Mouse (Mus musculus) myocyte (in vitro differentiated cells): ENCODE measurements around the gene Zfpm1. TPM values are rescaled to one million over a fixed set of nuclear protein-coding genes. Genes with fewer than 3 reads are reported as not detected.
A peak's percentile ranks its signal among the peaks of the same experiment; 100 is the strongest.

ENCODE experiments used
- H3K27me3 ChIP-seq: one replicate; pipeline ENCODE4 v1.6.1; 2011; ENCODE audit not compliant: control insufficient read depth, insufficient read depth, insufficient read length
- H3K36me3 ChIP-seq: one replicate; pipeline ENCODE4 v1.6.1; 2011; ENCODE audit not compliant: control insufficient read depth, insufficient read depth
- H3K4me2 ChIP-seq: one replicate; pipeline ENCODE4 v1.6.1; 2011; ENCODE audit warnings: low read depth, control low read depth
- H3K4me3 ChIP-seq: one replicate; pipeline ENCODE4 v1.5.1; 2011; ENCODE audit warnings: mild to moderate bottlenecking, control low read depth, moderate library complexity
- H3K79me2 ChIP-seq: one replicate; pipeline ENCODE4 v1.6.1; 2011; ENCODE audit not compliant: control insufficient read depth, insufficient read depth
- H3ac ChIP-seq: one replicate; pipeline ENCODE4 v1.6.1; 2011; ENCODE audit not compliant: control insufficient read depth, insufficient read length
- CEBPB ChIP-seq: IDR thresholded peaks from 2 replicates; pipeline ENCODE4 v1.6.1; 2011; ENCODE audit warnings: mild to moderate bottlenecking, moderate library complexity; ENCODE audit not compliant: poor library complexity, insufficient read depth, severe bottlenecking
- E2F4 ChIP-seq: IDR thresholded peaks from one replicate; pipeline ENCODE4 v1.6.1; 2011; ENCODE audit warnings: mild to moderate bottlenecking, control low read depth, moderate library complexity; ENCODE audit not compliant: insufficient read depth
- MAX ChIP-seq: IDR thresholded peaks from one replicate; pipeline ENCODE4 v1.6.1; 2011; ENCODE audit warnings: low read depth, mild to moderate bottlenecking, control low read depth
- MYOD1 ChIP-seq, 3 experiments: IDR thresholded peaks; one replicate each; pipeline ENCODE4 v1.6.1; 2011; ENCODE audit warnings: control low read depth in 2 of 3, low read depth in 2 of 3, mild to moderate bottlenecking in 2 of 3, moderate library complexity in 1 of 3; ENCODE audit not compliant: insufficient read length in 2 of 3, control insufficient read depth in 1 of 3
- MYOG ChIP-seq, 3 experiments: IDR thresholded peaks; one replicate each; pipeline ENCODE4 v1.6.1; 2011; ENCODE audit warnings: control low read depth in 2 of 3, low read depth in 2 of 3, mild to moderate bottlenecking in 2 of 3; ENCODE audit not compliant: insufficient read length in 2 of 3, control insufficient read depth in 1 of 3, insufficient read depth in 1 of 3
- POLR2A ChIP-seq: IDR thresholded peaks from one replicate; pipeline ENCODE4 v1.6.1; 2011; ENCODE audit warnings: low read depth, mild to moderate bottlenecking, control low read depth, moderate library complexity; ENCODE audit not compliant: insufficient read length
- POLR2AphosphoS2 ChIP-seq: IDR thresholded peaks from one replicate; pipeline ENCODE4 v1.6.1; 2011; ENCODE audit warnings: low read depth, control low read depth; ENCODE audit not compliant: insufficient read length
- REST ChIP-seq: IDR thresholded peaks from one replicate; pipeline ENCODE4 v1.6.1; 2011; ENCODE audit warnings: mild to moderate bottlenecking, control low read depth, moderate library complexity; ENCODE audit not compliant: insufficient read depth, insufficient read length
- SRF ChIP-seq: IDR thresholded peaks from one replicate; pipeline ENCODE4 v1.6.1; 2011; ENCODE audit warnings: low read depth; ENCODE audit not compliant: control insufficient read depth, insufficient read length
- TCF12 ChIP-seq: IDR thresholded peaks from one replicate; pipeline ENCODE4 v1.6.1; 2011; ENCODE audit warnings: mild to moderate bottlenecking, control low read depth; ENCODE audit not compliant: poor library complexity, insufficient read depth, severe bottlenecking
- TCF3 ChIP-seq: IDR thresholded peaks from one replicate; pipeline ENCODE4 v1.6.1; 2011; ENCODE audit warnings: low read depth, control low read depth; ENCODE audit not compliant: insufficient read length
- USF1 ChIP-seq: IDR thresholded peaks from one replicate; pipeline ENCODE4 v1.6.1; 2011; ENCODE audit warnings: low read depth, mild to moderate bottlenecking, control low read depth, moderate library complexity
- polyA plus RNA-seq: library from polyadenylated mRNA; unstranded; fragments of >200 nt; fragmentation: generic; extraction: Trizol; gene quantifications from one replicate; pipeline ENCODE4 v1.2.1, GENCODE M21; 2012; ENCODE audit warnings: missing spikeins

Zfpm1 gene
- polyA plus RNA-seq, 1 experiment: 22.6 TPM

GRCm38 (mm10) chr8:122240241-122241026, 41.5 kb upstream of the Zfpm1 start:
- Histone ChIP-seq H3ac (no peak overlapping the region), H3K4me2 (no peak overlapping the region), H3K27me3 (no peaks in the 10 kb centered on the region), H3K4me3 (no peak overlapping the region), H3K79me2 (peaks cover 70% of the 10 kb centered on the region), H3K36me3 (no peaks in the 10 kb centered on the region)
- TF ChIP-seq E2F4 (no peak), SRF (no peak), TCF12 (no peak), MYOG (IDR thresholded peaks at IDR 0.05; ENCODE audit: control insufficient read depth in 1 of 3, insufficient read depth in 1 of 3, insufficient read length in 2 of 3, low read depth in 2 of 3) (no peak), POLR2AphosphoS2 (no peak), USF1 (no peak), MAX (no peak), MYOD1 (IDR thresholded peaks at IDR 0.05; ENCODE audit: control insufficient read depth in 1 of 3, insufficient read length in 2 of 3, low read depth in 2 of 3) (no peak), TCF3 (no peak), REST (no peak), CEBPB (no peak), POLR2A (no peak)

GRCm38 (mm10) chr8:122243310-122243709, 38.6 kb upstream of the Zfpm1 start:
- no peak overlapping the region for H3K4me3 ChIP-seq
- H3ac ChIP-seq: no peak overlapping the region
- H3K79me2 ChIP-seq: peaks cover 55% of the 10 kb centered on the region
- no peaks in the 10 kb centered on the region for H3K36me3 ChIP-seq
- TF ChIP-seq MYOD1 (IDR thresholded peaks at IDR 0.05; ENCODE audit: control insufficient read depth in 1 of 3, insufficient read length in 2 of 3, low read depth in 2 of 3): peak in 2 of 3 experiments; percentile 43 to 80
- no peak for TF ChIP-seq TCF3
- no peak for TF ChIP-seq POLR2A
- peak; percentile 58 to 82 (median 60) for TF ChIP-seq MYOG (IDR thresholded peaks at IDR 0.05; ENCODE audit: control insufficient read depth in 1 of 3, insufficient read depth in 1 of 3, insufficient read length in 2 of 3, low read depth in 2 of 3)
- no peak for TF ChIP-seq CEBPB
- no peak for TF ChIP-seq MAX
- TF ChIP-seq REST: no peak
- H3K4me2 ChIP-seq: no peak overlapping the region
- H3K27me3 ChIP-seq: no peaks in the 10 kb centered on the region

- Histone ChIP-seq H3K4me3 (no peak overlapping the region), H3K4me2 (no peak overlapping the region), H3ac (no peak overlapping the region), H3K79me2 (peaks cover 54% of the 10 kb centered on the region), H3K36me3 (no peaks in the 10 kb centered on the region), H3K27me3 (no peaks in the 10 kb centered on the region)
- TF ChIP-seq TCF12 (no peak), MYOD1 (IDR thresholded peaks at IDR 0.05; ENCODE audit: control insufficient read depth in 1 of 3, insufficient read length in 2 of 3, low read depth in 2 of 3) (peak in 1 of 3 experiments; percentile 57), MYOG (IDR thresholded peaks at IDR 0.05; ENCODE audit: control insufficient read depth in 1 of 3, insufficient read depth in 1 of 3, insufficient read length in 2 of 3, low read depth in 2 of 3) (peak in 2 of 3 experiments; percentile 3 to 22)
Observed at GRCm38 (mm10) chr8:122245161-122245560, 36.8 kb upstream of the Zfpm1 start.

GRCm38 (mm10) chr8:122246257-122247211, 35.4 kb upstream of the Zfpm1 start:
- H3ac ChIP-seq: no peak overlapping the region
- H3K27me3 ChIP-seq: no peaks in the 10 kb centered on the region
- no peak for TF ChIP-seq SRF
- no peak for TF ChIP-seq USF1
- no peak for TF ChIP-seq POLR2A
- TF ChIP-seq MYOG (IDR thresholded peaks at IDR 0.05; ENCODE audit: control insufficient read depth in 1 of 3, insufficient read depth in 1 of 3, insufficient read length in 2 of 3, low read depth in 2 of 3): peak in 1 of 3 experiments; percentile 50
- no peak for TF ChIP-seq TCF12
- peak in 1 of 3 experiments; percentile 22 for TF ChIP-seq MYOD1 (IDR thresholded peaks at IDR 0.05; ENCODE audit: control insufficient read depth in 1 of 3, insufficient read length in 2 of 3, low read depth in 2 of 3)
- H3K79me2 ChIP-seq: peaks cover 43% of the 10 kb centered on the region
- no peaks in the 10 kb centered on the region for H3K36me3 ChIP-seq
- H3K4me3 ChIP-seq: no peak overlapping the region
- peak overlapping the region; percentile 44 for H3K4me2 ChIP-seq
